Mouse (Mus musculus) urinary bladder, postnatal 10 days (tissue): ENCODE measurements around the gene Vmn1r95.
"Not testable (repeated sequence)": the region's sequence is repeated elsewhere in the genome, so short reads cannot be mapped to it uniquely, and the experiment has no call there.

Experiments
- DNase-seq: peaks from one replicate; pipeline ENCODE4 v3.0.0; 2022; ENCODE audit warnings: low spot score

The Vmn1r95 gene

DNA sequence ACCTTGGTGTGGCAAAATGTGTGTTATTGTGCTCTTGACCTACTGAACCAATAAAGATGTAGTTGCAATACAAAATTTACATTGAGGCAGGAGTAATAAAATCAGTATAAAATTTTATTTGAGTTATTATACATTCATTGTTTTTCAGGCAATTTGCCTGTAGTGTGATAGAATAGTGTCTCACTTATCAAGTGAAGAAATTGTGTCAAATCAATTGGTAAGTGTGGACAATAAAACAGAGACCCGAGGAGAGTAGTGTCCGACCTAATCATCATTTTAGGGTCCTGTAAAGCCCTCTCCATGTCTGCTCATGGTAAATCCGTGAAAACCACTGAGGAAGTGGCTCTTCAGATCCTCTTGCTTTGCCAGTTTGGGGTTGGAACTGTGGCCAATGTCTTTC lies at the start of gene Vmn1r95:
TSS of gene Vmn1r95 (plus strand) at position 301 of the 400 bp plus-strand sequence.
- DNase-seq, result not testable (repeated sequence)

DNA sequence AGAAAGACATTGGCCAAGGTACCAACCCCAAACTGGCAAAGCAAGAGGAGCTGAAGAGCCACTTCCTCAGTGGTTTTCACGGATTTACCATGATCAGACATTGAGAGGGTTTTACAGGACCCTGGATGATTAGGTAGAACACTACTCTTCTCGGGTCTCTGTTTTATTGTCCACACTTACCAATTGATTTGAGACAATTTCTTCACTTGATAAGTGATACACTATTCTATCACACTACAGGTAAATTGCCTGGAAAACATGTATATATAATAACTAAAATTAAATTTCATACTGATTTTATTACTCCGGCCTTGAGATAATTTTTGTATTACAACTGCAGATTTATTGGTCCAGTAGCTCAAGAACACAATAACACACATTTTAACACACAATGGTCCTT lies 25.2 kb upstream of the Vmn1r95 start, which contains the start of gene Vmn1r94:
TSS of gene Vmn1r94 (minus strand) at position 101 of the 400 bp plus-strand sequence.
- not testable (repeated sequence) for DNase-seq

DNA sequence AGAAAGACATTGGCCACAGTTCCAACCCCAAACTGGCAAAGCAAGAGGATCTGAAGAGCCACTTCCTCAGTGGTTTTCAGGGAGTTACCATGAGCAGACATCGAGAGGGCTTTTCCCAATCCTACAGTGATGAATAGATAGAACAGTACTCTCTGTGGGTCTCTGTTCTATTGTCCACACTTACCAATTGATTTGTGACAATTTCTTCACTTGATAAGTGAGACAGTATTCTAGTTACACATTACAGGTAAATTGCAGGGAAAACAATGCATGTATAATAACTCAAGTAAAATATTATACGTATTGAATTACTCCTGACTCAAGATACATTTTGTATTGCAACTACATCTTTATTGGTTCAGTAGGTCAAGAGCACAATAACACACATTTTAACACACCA lies 12.0 kb downstream of the Vmn1r95 start, which contains the start of gene Gm6164:
TSS of gene Gm6164 (minus strand) at position 101 of the 400 bp plus-strand sequence.
- not testable (repeated sequence) for DNase-seq

DNA sequence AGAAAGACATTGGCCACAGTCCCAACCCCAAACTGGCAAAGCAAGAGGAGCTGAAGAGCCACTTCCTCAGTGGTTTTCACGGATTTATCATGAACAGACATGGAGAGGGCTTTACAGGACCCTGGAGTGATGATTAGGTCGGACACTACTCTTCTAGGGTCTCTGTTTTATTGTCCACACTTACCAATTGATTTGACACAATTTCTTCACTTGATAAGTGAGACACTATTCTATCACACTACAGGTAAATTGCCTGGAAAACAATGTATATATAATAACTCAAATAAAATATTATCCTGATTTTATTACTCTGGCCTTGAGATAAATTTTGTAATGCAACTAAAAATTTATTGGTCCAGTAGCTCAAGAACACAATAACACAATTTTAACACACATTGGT lies 40.2 kb downstream of the Vmn1r95 start, which contains the start of gene Gm4498:
TSS of gene Gm4498 (minus strand) at position 101 of the 400 bp plus-strand sequence.
- DNase-seq, result not testable (repeated sequence)
